Mouse (Mus musculus) embryonic facial prominence, embryonic 11.5 days (tissue): ENCODE measurements around the gene Olfr876. TPM values are rescaled to one million over a fixed set of nuclear protein-coding genes. Genes with fewer than 3 reads are reported as not detected.

Experiments
- ATAC-seq: fragments of 200-750 bp; cut with Nextera tagmentation; replicated peaks from 2 replicates; pipeline ENCODE4 v1.8.0; 2017; ENCODE audit warnings: low read depth; ENCODE audit not compliant: insufficient number of reproducible peaks, low FRiP score, low TSS enrichment
- DNase-seq: peaks from one replicate; pipeline ENCODE4 v3.0.0-alpha.2; 2015; ENCODE audit warnings: low spot score
- H3K27ac ChIP-seq: fragments of 300-500 bp; sonication (generic); replicated peaks from 2 replicates; pipeline ENCODE4 v1.5.1; 2014; ENCODE audit warnings: mild to moderate bottlenecking, low read depth, low read length, control low read depth
- H3K27me3 ChIP-seq: fragments of 300-500 bp; sonication (generic); 2 replicates; pipeline ENCODE4 v1.6.1; 2014; ENCODE audit warnings: mild to moderate bottlenecking, low read length, moderate library complexity, mixed read lengths; ENCODE audit not compliant: control insufficient read depth, insufficient read depth
- H3K36me3 ChIP-seq: fragments of 300-500 bp; sonication (generic); replicated peaks from 2 replicates; pipeline ENCODE4 v1.6.1; 2014; ENCODE audit warnings: low read depth, mild to moderate bottlenecking, low read length, moderate library complexity, mixed read lengths; ENCODE audit not compliant: control insufficient read depth, insufficient read depth
- H3K4me1 ChIP-seq: fragments of 300-500 bp; sonication (generic); 2 replicates; pipeline ENCODE4 v1.6.1; 2014; ENCODE audit warnings: low read length, mixed read lengths; ENCODE audit not compliant: control insufficient read depth, insufficient read depth
- H3K4me2 ChIP-seq: fragments of 300-500 bp; sonication (generic); 2 replicates; pipeline ENCODE4 v1.6.1; 2014; ENCODE audit warnings: low read depth, mild to moderate bottlenecking, control low read depth, low read length, moderate library complexity
- H3K4me3 ChIP-seq: fragments of 300-500 bp; sonication (generic); 2 replicates; pipeline ENCODE4 v1.5.1; 2014; ENCODE audit warnings: low read depth, low read length, control low read depth
- H3K9ac ChIP-seq: fragments of 300-500 bp; sonication (generic); replicated peaks from 2 replicates; pipeline ENCODE4 v1.6.1; 2014; ENCODE audit warnings: mild to moderate bottlenecking, control low read depth, low read length
- H3K9me3 ChIP-seq: fragments of 300-500 bp; sonication (generic); replicated peaks from 2 replicates; pipeline ENCODE4 v1.6.1; 2016; ENCODE audit warnings: mild to moderate bottlenecking, low read length, inconsistent platforms, mixed read lengths; ENCODE audit not compliant: control insufficient read depth
- WGBS: fragments of 180-500 bp; shearing (Covaris S2); extraction: QIAGEN DNeasy Blood & Tissue Kit; methylation state at CpG from one replicate; pipeline ENCODE4 v1.1.7; 2014; 5-methylcytosine and 5-hydroxymethylcytosine counted together
- polyA plus RNA-seq: library from polyadenylated mRNA; unstranded; fragments of >200 nt; fragmentation: Nextera tagmentation; extraction: Ambion mirVana; gene quantifications from 2 replicates; pipeline ENCODE4 v1.2.1, GENCODE M21; 2014

Olfr876 gene
- polyA plus RNA-seq, 1 experiment from 2014 or later = not detected

DNA sequence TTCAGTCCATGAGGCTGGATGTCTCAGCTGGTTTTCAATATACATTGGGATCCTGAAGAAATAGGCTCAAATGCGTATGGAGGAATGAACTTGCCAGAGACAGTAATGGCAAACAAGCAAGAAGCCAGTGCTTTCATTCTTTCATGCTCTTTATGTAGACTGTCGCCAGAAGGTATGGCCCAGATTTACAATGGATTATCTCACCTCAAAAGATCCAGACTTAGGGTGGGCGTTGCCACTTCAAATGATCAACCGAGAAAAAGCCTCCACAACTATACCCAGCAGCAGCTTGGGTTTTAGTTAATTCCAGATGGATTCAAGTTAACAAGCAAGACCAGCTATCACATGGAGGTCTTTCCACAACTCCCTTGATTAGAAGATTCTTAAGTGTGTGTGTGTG, 776 bp upstream of the Olfr876 start:
- H3K9me3 ChIP-seq = no peaks in the 10 kb centered on the region
- no peaks in the 10 kb centered on the region for H3K4me1 ChIP-seq
- no peak overlapping the region for H3K9ac ChIP-seq
- H3K27me3 ChIP-seq = no peaks in the 10 kb centered on the region
- no peak overlapping the region for H3K4me2 ChIP-seq
- no peak overlapping the region for H3K27ac ChIP-seq
- no peaks in the 10 kb centered on the region for H3K36me3 ChIP-seq
- DNase-seq = no peak
- no peak overlapping the region for H3K4me3 ChIP-seq
- 72% methylated on average over 4 of the region's 4 CpGs for WGBS
- ATAC-seq = no peak

DNA sequence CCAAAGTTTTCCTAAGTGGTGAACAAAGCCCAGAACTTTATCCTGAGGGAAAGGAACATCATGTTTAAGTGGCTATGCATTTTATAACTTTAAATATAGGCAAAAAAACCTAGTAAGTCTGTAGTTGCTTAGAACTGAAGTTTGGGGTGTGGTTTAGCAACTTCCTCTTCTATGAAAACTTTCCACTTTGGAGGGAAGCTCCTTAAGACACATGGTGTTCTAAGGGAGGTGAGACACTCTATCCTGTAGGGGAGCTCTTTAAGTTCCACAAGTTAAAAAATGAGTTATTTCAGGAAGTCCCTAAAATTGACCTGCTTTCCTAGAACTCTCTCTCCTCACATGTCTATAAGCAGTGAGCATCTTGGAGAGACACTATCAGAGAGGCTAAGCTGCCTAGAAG, 4.4 kb downstream of the Olfr876 start:
- Histone ChIP-seq H3K4me2 (no peak overlapping the region), H3K4me1 (no peaks in the 10 kb centered on the region), H3K27me3 (no peaks in the 10 kb centered on the region), H3K4me3 (no peak overlapping the region), H3K9me3 (no peaks in the 10 kb centered on the region), H3K27ac (no peak overlapping the region), H3K36me3 (no peaks in the 10 kb centered on the region), H3K9ac (no peak overlapping the region)
- no peak for ATAC-seq
- DNase-seq = no peak

DNA sequence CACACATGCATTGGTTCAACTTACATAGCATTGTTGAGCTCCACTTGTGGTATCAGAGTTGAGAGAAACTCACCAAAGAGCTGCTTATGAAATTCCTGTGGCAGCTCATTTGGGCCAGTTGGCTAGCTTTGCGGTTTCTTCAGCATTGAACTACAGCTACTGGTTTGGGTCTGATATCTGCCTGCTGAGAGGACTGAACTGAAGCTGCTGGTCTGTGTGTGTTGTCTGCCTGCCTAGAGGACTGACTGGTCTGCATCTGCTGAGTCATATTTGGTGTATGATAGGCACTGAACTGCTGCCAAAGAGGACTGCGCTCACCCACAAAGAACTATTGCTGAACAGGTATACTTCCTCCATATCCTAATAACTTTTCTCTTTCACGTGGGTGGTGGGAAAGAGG, 5.6 kb downstream of the Olfr876 start:
- no peak for ATAC-seq
- H3K4me2 ChIP-seq = no peak overlapping the region
- no peak overlapping the region for H3K4me3 ChIP-seq
- no peak overlapping the region for H3K27ac ChIP-seq
- no peak overlapping the region for H3K9ac ChIP-seq
- H3K4me1 ChIP-seq = no peaks in the 10 kb centered on the region
- no peaks in the 10 kb centered on the region for H3K9me3 ChIP-seq
- no peaks in the 10 kb centered on the region for H3K27me3 ChIP-seq
- H3K36me3 ChIP-seq = no peaks in the 10 kb centered on the region
- no peak for DNase-seq
- 90% methylated on average over 3 of the region's 3 CpGs for WGBS

DNA sequence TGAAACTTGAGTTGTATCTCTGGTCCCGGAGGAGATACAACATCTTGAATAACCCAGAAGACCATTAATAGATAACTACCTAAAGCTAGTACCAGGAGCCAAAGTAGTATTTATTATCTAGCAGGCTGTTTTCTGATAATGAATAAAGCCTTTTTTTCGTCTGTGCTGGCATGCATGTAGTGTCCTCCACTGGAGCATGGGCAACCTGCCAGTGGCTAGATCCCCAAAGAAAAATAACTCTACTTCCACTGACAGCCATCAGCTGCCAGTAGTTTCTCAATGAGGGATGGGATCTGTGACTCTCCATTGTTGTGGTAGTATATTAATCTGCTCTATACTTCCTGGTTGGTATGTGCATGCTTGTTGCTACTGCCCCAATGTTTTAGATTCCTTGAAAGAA, 6.1 kb downstream of the Olfr876 start:
- Histone ChIP-seq H3K27ac (no peak overlapping the region), H3K4me3 (no peak overlapping the region)

DNA sequence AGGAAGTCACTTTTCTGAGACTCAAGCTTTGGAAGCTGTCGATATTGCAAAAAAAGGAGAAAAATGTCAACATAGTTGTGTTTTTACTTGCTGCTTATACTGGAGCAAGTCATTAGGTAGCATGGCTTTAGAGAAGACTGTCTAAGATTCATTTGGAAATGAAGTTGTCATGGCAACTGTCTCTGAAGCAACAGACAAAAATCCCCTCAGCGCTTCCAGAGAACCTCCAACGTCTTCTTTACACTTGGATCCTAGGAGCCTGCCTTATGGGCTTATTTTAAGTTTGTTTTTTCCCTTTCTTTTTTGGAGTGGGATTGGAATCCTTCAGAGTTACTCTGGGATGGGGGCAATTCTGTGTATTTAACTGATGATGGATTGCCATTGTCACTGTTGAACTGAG, 11.9 kb downstream of the Olfr876 start:
- no peak overlapping the region for H3K9ac ChIP-seq
- H3K27me3 ChIP-seq = no peaks in the 10 kb centered on the region
- no peak overlapping the region for H3K4me2 ChIP-seq
- H3K27ac ChIP-seq = no peak overlapping the region
- 87% methylated on average over 3 of the region's 3 CpGs for WGBS
- no peaks in the 10 kb centered on the region for H3K4me1 ChIP-seq
- H3K9me3 ChIP-seq = no peaks in the 10 kb centered on the region
- no peaks in the 10 kb centered on the region for H3K36me3 ChIP-seq
- ATAC-seq = no peak
- DNase-seq = no peak
- H3K4me3 ChIP-seq = no peak overlapping the region

More for the DNA sequence above, 6.1 kb downstream of the Olfr876 start:
- no peak for ATAC-seq
- Histone ChIP-seq H3K4me2 (no peak overlapping the region), H3K4me1 (no peaks in the 10 kb centered on the region), H3K27me3 (no peaks in the 10 kb centered on the region), H3K9me3 (no peaks in the 10 kb centered on the region), H3K36me3 (no peaks in the 10 kb centered on the region), H3K9ac (no peak overlapping the region)
- WGBS = 89% methylated on average over 2 of the region's 2 CpGs
- no peak for DNase-seq

DNA sequence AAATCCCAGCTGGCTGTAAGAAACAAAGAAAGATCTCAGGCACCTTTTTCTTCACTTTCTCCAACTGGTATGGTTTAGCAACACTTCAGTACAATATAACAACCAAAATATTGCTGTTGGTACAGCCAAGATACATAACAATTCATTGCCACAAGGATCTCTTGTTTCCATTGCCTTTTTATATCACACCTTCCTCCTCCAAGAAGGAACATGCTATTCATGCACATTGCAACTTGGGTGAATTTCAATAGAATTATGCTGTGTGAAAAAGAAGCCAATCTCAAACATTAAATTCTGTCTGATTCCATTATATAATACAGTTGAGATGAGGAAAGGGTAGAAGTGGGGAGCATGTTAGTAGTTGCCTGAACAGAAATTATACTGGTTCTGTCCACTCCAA, 27.1 kb downstream of the Olfr876 start:
- no peak for ATAC-seq

DNA sequence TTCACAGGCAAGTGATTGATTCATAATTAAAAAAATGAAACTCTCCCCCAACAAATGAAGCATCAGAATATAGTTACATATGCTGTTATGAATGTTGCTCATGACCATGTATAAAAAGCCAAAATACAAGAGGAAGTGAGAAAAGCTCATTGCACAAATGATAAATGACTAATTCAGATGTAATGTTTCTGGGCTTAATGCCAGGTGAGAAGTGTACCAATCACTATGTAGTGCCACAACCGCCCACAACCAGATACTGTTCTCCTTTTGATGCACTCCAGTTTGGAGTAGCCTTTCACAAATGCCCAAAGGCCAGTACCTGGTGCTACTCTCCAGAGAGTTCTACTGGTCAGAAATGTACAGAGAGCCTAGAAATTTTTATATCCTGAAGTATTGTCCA, 30.5 kb downstream of the Olfr876 start:
- DNase-seq = no peak
- H3K36me3 ChIP-seq = no peaks in the 10 kb centered on the region
- no peak overlapping the region for H3K9ac ChIP-seq
- no peak for ATAC-seq
- no peaks in the 10 kb centered on the region for H3K27me3 ChIP-seq
- H3K4me1 ChIP-seq = no peaks in the 10 kb centered on the region
- 86% methylated on average over 1 of the region's 1 CpGs for WGBS
- no peak overlapping the region for H3K4me3 ChIP-seq
- H3K4me2 ChIP-seq = no peak overlapping the region
- H3K9me3 ChIP-seq = no peaks in the 10 kb centered on the region
- H3K27ac ChIP-seq = no peak overlapping the region

More for the DNA sequence above, 27.1 kb downstream of the Olfr876 start:
- Histone ChIP-seq H3K9ac (no peak overlapping the region), H3K27ac (no peak overlapping the region), H3K4me2 (no peak overlapping the region), H3K4me3 (no peak overlapping the region), H3K4me1 (no peaks in the 10 kb centered on the region), H3K9me3 (no peaks in the 10 kb centered on the region), H3K27me3 (no peaks in the 10 kb centered on the region), H3K36me3 (no peaks in the 10 kb centered on the region)
- no peak for DNase-seq

DNA sequence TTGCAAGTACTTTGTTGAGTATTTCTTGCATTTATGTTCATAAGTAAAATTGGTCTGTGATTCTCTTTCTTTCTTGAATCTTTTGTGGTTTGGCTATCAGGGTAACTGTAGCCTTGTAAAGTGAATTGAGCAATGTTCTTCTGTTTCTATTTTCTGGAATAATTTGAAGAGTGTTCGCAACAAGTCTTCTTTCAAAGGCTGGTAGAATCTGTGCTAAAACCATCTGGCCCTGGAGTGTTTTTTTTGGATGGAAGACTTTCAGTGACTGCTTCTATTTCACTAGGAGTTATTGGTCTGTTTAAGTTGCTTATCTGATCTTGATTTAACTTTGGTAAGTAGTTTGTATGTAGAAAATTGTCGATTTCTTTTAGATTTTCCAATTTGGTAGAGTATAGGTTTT, 46.4 kb downstream of the Olfr876 start:
- ATAC-seq (no peak), DNase-seq (no peak)
- no peak overlapping the region for H3K4me3 ChIP-seq
- H3K36me3 ChIP-seq = no peaks in the 10 kb centered on the region
- no peak overlapping the region for H3K27ac ChIP-seq
- H3K4me2 ChIP-seq = no peak overlapping the region
- no peak overlapping the region for H3K9ac ChIP-seq
- no peaks in the 10 kb centered on the region for H3K27me3 ChIP-seq
- 78% methylated on average over 2 of the region's 2 CpGs for WGBS
- H3K9me3 ChIP-seq = no peaks in the 10 kb centered on the region
- no peaks in the 10 kb centered on the region for H3K4me1 ChIP-seq

DNA sequence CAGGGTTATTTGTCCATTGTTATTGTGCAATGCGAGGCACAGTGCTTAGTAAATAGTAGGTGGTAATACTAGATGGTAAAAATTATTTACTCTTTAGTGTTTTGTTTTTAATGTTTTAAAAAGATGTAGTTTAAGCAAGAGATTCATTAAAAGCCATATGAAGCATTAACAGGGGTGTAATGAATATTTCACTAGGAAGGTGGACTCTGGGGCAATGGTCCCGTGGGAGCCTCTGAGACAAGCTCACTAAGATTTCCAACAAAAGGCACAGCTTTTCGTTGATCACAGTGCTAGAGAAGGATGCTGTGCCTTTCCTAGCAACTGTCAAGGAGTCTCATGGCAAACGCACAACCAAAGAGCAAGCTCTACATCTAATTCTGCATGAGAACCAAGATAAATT, 51.1 kb downstream of the Olfr876 start, which contains the start of gene Olfr877:
TSS of gene Olfr877 (plus strand) at position 301 of the 400 bp plus-strand sequence.
- Histone ChIP-seq H3K36me3 (no peaks in the 10 kb centered on the region), H3K9ac (no peak within 1 kb of the TSS), H3K4me1 (no peaks in the 10 kb centered on the region), H3K27ac (no peak within 1 kb of the TSS), H3K9me3 (no peaks in the 10 kb centered on the region), H3K27me3 (no peaks in the 10 kb centered on the region), H3K4me3 (no peak within 1 kb of the TSS), H3K4me2 (no peak within 1 kb of the TSS)
- WGBS = 85% methylated on average over 4 of the region's 4 CpGs
- DNase-seq (no peak), ATAC-seq (no peak)
